ENCODE assay signal across 8 mouse cellular contexts in the genomic region with DNA sequence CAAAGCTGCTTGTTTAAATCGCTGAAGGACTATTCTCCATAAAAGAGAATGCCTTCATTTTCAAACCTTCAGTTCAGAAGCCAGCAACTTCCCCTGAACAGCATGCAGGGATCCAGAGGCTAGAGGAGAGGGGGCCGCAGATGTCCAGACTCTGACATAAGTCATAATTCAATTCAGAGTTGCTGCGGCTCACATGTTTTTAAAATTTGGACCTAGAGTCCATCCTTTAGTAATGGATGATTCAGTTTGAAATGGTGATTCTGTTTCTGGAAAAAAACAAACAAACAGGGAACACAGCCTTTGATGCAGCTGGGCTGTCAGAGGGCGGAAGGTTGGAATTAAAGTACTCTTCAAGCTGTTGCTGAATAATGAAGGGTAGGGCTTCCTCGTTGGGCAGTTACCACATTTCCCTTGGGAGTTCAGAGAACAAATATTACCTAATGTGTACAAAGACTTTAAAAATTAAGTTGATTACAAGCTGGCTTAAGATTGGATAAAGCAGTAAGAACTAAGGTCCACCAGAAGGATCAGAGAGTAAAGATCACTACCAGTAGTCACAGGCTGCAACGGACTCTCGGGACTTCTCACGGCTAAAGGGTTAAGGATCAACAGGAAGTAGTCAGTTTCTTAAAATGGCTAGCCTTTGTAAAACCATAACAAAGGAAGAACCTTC.
A peak's percentile ranks its signal among the peaks of the same experiment; 100 is the strongest.
DNase-seq lines count a peak whose midpoint lies in the region; ATAC-seq lines count a peak whose summit lies in the region.

No protein-coding gene starts in this region.

- H3K27me3 ChIP-seq in embryonic facial prominence, embryonic 14.5 days (replicated peaks; ENCODE audit: control insufficient read depth, insufficient read depth, low read length): no peaks in the 10 kb centered on the region
- no peaks in the 10 kb centered on the region for H3K27me3 ChIP-seq in intestine, embryonic 16.5 days (replicated peaks; ENCODE audit: control insufficient read depth, insufficient read depth, low read length)

- no peak overlapping the region for H3K4me3 ChIP-seq in embryonic facial prominence, embryonic 14.5 days (ENCODE audit: low read depth, low read length)
- H3K4me3 ChIP-seq in intestine, embryonic 16.5 days (ENCODE audit: low read length): no peak overlapping the region

- H3K9ac ChIP-seq in embryonic facial prominence, embryonic 14.5 days (ENCODE audit: low read depth, low read length): no peak overlapping the region
- H3K9ac ChIP-seq in intestine, embryonic 16.5 days (ENCODE audit: low read depth, low read length): no peak overlapping the region

- ATAC-seq in embryonic facial prominence, embryonic 14.5 days (ENCODE audit: low read depth): 0 out of 2 replicates have a peak, but pooled peaks have one; percentile 50
- peak; percentile 85 for ATAC-seq in intestine, embryonic 16.5 days
- peak; percentile 64 for ATAC-seq in megakaryocyte, adult 5-6 weeks (ENCODE audit: poor library complexity, severe bottlenecking)
- ATAC-seq in monocyte, adult 5-6 weeks (replicated peaks; ENCODE audit: insufficient number of reproducible peaks, low FRiP score, low TSS enrichment, poor library complexity, severe bottlenecking): no peak

- no peak overlapping the region for H3K4me2 ChIP-seq in embryonic facial prominence, embryonic 14.5 days (ENCODE audit: low read depth, low read length)
- H3K4me2 ChIP-seq in intestine, embryonic 16.5 days (ENCODE audit: low read depth, low read length): no peak overlapping the region

- DNase-seq in gastrocnemius, adult 18-20 months (ENCODE audit: low spot score): peak; percentile 58
- no peak for DNase-seq in gastrocnemius, postnatal 4 days (ENCODE audit: low spot score in 2 of 2)
- peak; percentile 34 for DNase-seq in embryonic facial prominence, embryonic 14.5 days (ENCODE audit: low spot score)
- no peak for DNase-seq in ovary, postnatal 36 days (ENCODE audit: low spot score)
- no peak for DNase-seq in layer of hippocampus, adult 11-12 months (ENCODE audit: low spot score)

- no peaks in the 10 kb centered on the region for H3K9me3 ChIP-seq in embryonic facial prominence, embryonic 14.5 days (ENCODE audit: control insufficient read depth, low read length)
- no peaks in the 10 kb centered on the region for H3K9me3 ChIP-seq in intestine, embryonic 16.5 days (ENCODE audit: control insufficient read depth, low read length)

- peak overlapping the region; percentile 74 for H3K27ac ChIP-seq in embryonic facial prominence, embryonic 14.5 days (replicated peaks; ENCODE audit: low read depth, low read length)
- H3K27ac ChIP-seq in intestine, embryonic 16.5 days (ENCODE audit: low read length): no peak overlapping the region

- no peaks in the 10 kb centered on the region for H3K36me3 ChIP-seq in embryonic facial prominence, embryonic 14.5 days (ENCODE audit: control insufficient read depth, insufficient read depth, low read length)
- no peaks in the 10 kb centered on the region for H3K36me3 ChIP-seq in intestine, embryonic 16.5 days (ENCODE audit: control insufficient read depth, insufficient read depth, low read length)

- 52% methylated on average over 8 of the region's 8 CpGs for WGBS in embryonic facial prominence, embryonic 14.5 days
- WGBS in intestine, embryonic 16.5 days: 52% methylated on average over 8 of the region's 8 CpGs

- peaks cover 13% of the 10 kb centered on the region for H3K4me1 ChIP-seq in embryonic facial prominence, embryonic 14.5 days (ENCODE audit: control insufficient read depth, insufficient read depth, low read length)
- peaks cover 10% of the 10 kb centered on the region for H3K4me1 ChIP-seq in intestine, embryonic 16.5 days (ENCODE audit: control insufficient read depth, insufficient read depth, low read length)

Comparison
In these comparisons a context has a peak if more than half of its experiments do, and no peak if none do; other contexts are left out.
1. DNase-seq: peak in gastrocnemius, adult 18-20 months (single experiment) and embryonic facial prominence, embryonic 14.5 days (single experiment); none in gastrocnemius, postnatal 4 days (0 of 2), ovary, postnatal 36 days (single experiment) and layer of hippocampus, adult 11-12 months (single experiment).